Mouse (Mus musculus): ENCODE data around the gene Lyrm4. TPM values are rescaled to one million over a fixed set of nuclear protein-coding genes. Genes with fewer than 3 reads are reported as not detected.

The Lyrm4 gene
- total and polyA plus RNA-seq, 3 experiments = 22.6 to 25.4 TPM; not detected in 1

GRCm38 (mm10) chr13:35989329-35989728, 128.0 kb downstream of the Lyrm4 start:
- Histone ChIP-seq H3K9me3 (replicated peaks; ENCODE audit: insufficient read depth, low read length) (no peaks in the 10 kb centered on the region), H3K4me3 (ENCODE audit: control insufficient read depth in 1 of 2, insufficient read depth in 1 of 2, low read depth in 2 of 2, low read length in 2 of 2) (no peak overlapping the region), H3K27me3 (ENCODE audit: control insufficient read depth in 1 of 2, insufficient read depth in 2 of 2, low read length in 2 of 2) (no peaks in the 10 kb centered on the region), H3K36me3 (ENCODE audit: control insufficient read depth in 1 of 2, insufficient read depth in 2 of 2, low read length in 2 of 2) (no peaks in the 10 kb centered on the region), H3K4me1 (ENCODE audit: control insufficient read depth in 1 of 2, insufficient read depth in 2 of 2, low read length in 2 of 2) (no peaks in the 10 kb centered on the region), H3K79me2 (ENCODE audit: control insufficient read depth, insufficient read depth, low read length, poor library complexity) (no peaks in the 10 kb centered on the region), H3K9ac (ENCODE audit: control insufficient read depth, low read depth, low read length, poor library complexity, severe bottlenecking) (no peak overlapping the region), H3K27ac (ENCODE audit: control insufficient read depth, low read depth, low read length) (no peak overlapping the region)
- no peak for DNase-seq (ENCODE audit: low read depth, low spot score)
- TF ChIP-seq SMC3 (IDR thresholded peaks at IDR 0.05; ENCODE audit: low read depth, low read length) = no peak
- no peak for TF ChIP-seq NRF1 (IDR thresholded peaks at IDR 0.05; ENCODE audit: insufficient read depth, low read depth, low read length, poor library complexity, severe bottlenecking)
- no peak for TF ChIP-seq MEF2A (IDR thresholded peaks at IDR 0.05; ENCODE audit: extremely low read depth, insufficient replicate concordance, low read depth, low read length, poor library complexity, severe bottlenecking)
- TF ChIP-seq CTCF (IDR thresholded peaks at IDR 0.05 in 2 of 3, conservative IDR thresholded peaks at IDR 0.05 in 1 of 3; ENCODE audit: control insufficient read depth in 1 of 3, insufficient read depth in 1 of 3, low read depth in 2 of 3, low read length in 3 of 3, poor library complexity in 1 of 3, severe bottlenecking in 1 of 3) = no peak
- TF ChIP-seq POLR2AphosphoS2 (IDR thresholded peaks at IDR 0.05; ENCODE audit: low read length) = no peak
- TF ChIP-seq SIN3A (IDR thresholded peaks at IDR 0.05; ENCODE audit: low read length) = no peak
- TF ChIP-seq POLR2A (IDR thresholded peaks at IDR 0.05; ENCODE audit: control insufficient read depth in 1 of 2, insufficient read depth in 1 of 2, low read depth in 1 of 2, low read length in 2 of 2, poor library complexity in 1 of 2) = no peak
- no peak for TF ChIP-seq TBP (IDR thresholded peaks at IDR 0.05; ENCODE audit: low read depth, low read length)
- no peak for TF ChIP-seq ZKSCAN1 (IDR thresholded peaks at IDR 0.05; ENCODE audit: low read depth, low read length)
- no peak for TF ChIP-seq EP300 (IDR thresholded peaks at IDR 0.05; ENCODE audit: low read depth in 1 of 2, low read length in 2 of 2)
- TF ChIP-seq HCFC1 (IDR thresholded peaks at IDR 0.05; ENCODE audit: low read depth, low read length) = no peak
- TF ChIP-seq JUND (IDR thresholded peaks at IDR 0.05; ENCODE audit: low read depth, low read length) = no peak
- no peak for TF ChIP-seq USF2 (IDR thresholded peaks at IDR 0.05; ENCODE audit: borderline replicate concordance in 1 of 2, insufficient read depth in 1 of 2, low read depth in 1 of 2, low read length in 2 of 2)
- TF ChIP-seq GABPA (IDR thresholded peaks at IDR 0.05; ENCODE audit: low read depth, low read length) = no peak

- no peaks in the 10 kb centered on the region for H3K9me3 ChIP-seq (replicated peaks; ENCODE audit: insufficient read depth, low read length)
- H3K9ac ChIP-seq (ENCODE audit: control insufficient read depth, low read depth, low read length, poor library complexity, severe bottlenecking) = no peak overlapping the region
- no peaks in the 10 kb centered on the region for H3K79me2 ChIP-seq (ENCODE audit: control insufficient read depth, insufficient read depth, low read length, poor library complexity)
- no peak overlapping the region for H3K4me3 ChIP-seq (ENCODE audit: control insufficient read depth in 1 of 2, insufficient read depth in 1 of 2, low read depth in 2 of 2, low read length in 2 of 2)
- DNase-seq (ENCODE audit: low read depth, low spot score) = no peak
- TF ChIP-seq USF2 (IDR thresholded peaks at IDR 0.05; ENCODE audit: borderline replicate concordance in 1 of 2, insufficient read depth in 1 of 2, low read depth in 1 of 2, low read length in 2 of 2) = no peak
- TF ChIP-seq BHLHE40 (IDR thresholded peaks at IDR 0.05; ENCODE audit: borderline replicate concordance, low read depth, low read length) = no peak
- no peak for TF ChIP-seq ELF1 (IDR thresholded peaks at IDR 0.05; ENCODE audit: low read depth, low read length)
- TF ChIP-seq UBTF (IDR thresholded peaks at IDR 0.05; ENCODE audit: borderline replicate concordance, insufficient read depth, low read depth, low read length) = no peak
- TF ChIP-seq ZC3H11A (IDR thresholded peaks at IDR 0.05; ENCODE audit: low read depth, low read length) = no peak
- no peak for TF ChIP-seq ETS1 (IDR thresholded peaks at IDR 0.05; ENCODE audit: low read depth, low read length)
- no peak for TF ChIP-seq SIN3A (IDR thresholded peaks at IDR 0.05; ENCODE audit: low read length)
- TF ChIP-seq TBP (IDR thresholded peaks at IDR 0.05; ENCODE audit: low read depth, low read length) = no peak
- TF ChIP-seq GATA1 (IDR thresholded peaks at IDR 0.05; ENCODE audit: low read depth, low read length) = no peak
- no peak overlapping the region for H3K27ac ChIP-seq (ENCODE audit: control insufficient read depth, low read depth, low read length)
- H3K36me3 ChIP-seq (ENCODE audit: control insufficient read depth in 1 of 2, insufficient read depth in 2 of 2, low read length in 2 of 2) = peaks cover 0 to 4% of the 10 kb centered on the region in 2 experiments; a peak in 1 of 4 replicates
- no peaks in the 10 kb centered on the region for H3K4me1 ChIP-seq (ENCODE audit: control insufficient read depth in 1 of 2, insufficient read depth in 2 of 2, low read length in 2 of 2)
- H3K27me3 ChIP-seq (ENCODE audit: control insufficient read depth in 1 of 2, insufficient read depth in 2 of 2, low read length in 2 of 2) = no peaks in the 10 kb centered on the region
Measured at GRCm38 (mm10) chr13:35982985-35983384, 134.3 kb downstream of the Lyrm4 start.
